22 mouse cellular contexts compared by ENCODE assay signal in genomic region chr6:47109582-47110220, GRCm38 (mm10).
A peak's percentile ranks its signal among the peaks of the same experiment; 100 is the strongest.
DNase-seq lines count a peak whose midpoint lies in the region; ATAC-seq lines count a peak whose summit lies in the region.
"Had no signal": no experiment of that assay in that cellular context is flagged by ENCODE, and none has a peak within 500 bp of the region (broad histone marks: within the 10 kb centered on the region; RNA-seq: fewer than 3 reads in every experiment).

No protein-coding gene starts in this region.

- no peaks in the 10 kb centered on the region for H3K4me1 ChIP-seq in hindbrain, embryonic 12.5 days
- H3K4me1 ChIP-seq in hindbrain, embryonic 13.5 days (replicated peaks), result no peaks in the 10 kb centered on the region
- H3K4me1 ChIP-seq: liver, embryonic 13.5 days; lung, embryonic 15.5 days; neural tube, embryonic 13.5 days had no signal

- DNase-seq in embryo, embryonic 11 days, result peak; percentile 1
- DNase-seq in embryo, embryonic 10 days (ENCODE audit: low spot score), result no peak
- DNase-seq in ZHBTc4 (ENCODE audit: low read depth, low spot score), result peak; percentile 73
- peak; percentile 25 for DNase-seq in retina, postnatal 1 day
- DNase-seq in cerebellum, adult 11 months, result no peak
- DNase-seq: adrenal gland, postnatal 10 days; cerebellum, adult 9-10 months; gastrocnemius, adult 2 months; kidney, adult 2 months; liver, embryonic 13.5 days; lung, postnatal 36 days; right cerebral cortex, adult 18-20 months; thymus, adult 18-20 months; thymus, postnatal 36 days had no signal

- H3K4me2 ChIP-seq in hindbrain, embryonic 12.5 days (replicated peaks), result no peak overlapping the region
- H3K4me2 ChIP-seq in hindbrain, embryonic 13.5 days, result no peak overlapping the region
- H3K4me2 ChIP-seq: heart, embryonic 11.5 days; liver, embryonic 13.5 days; lung, embryonic 15.5 days; neural tube, embryonic 13.5 days had no signal

- H3K4me3 ChIP-seq in hindbrain, embryonic 12.5 days, result no peak overlapping the region
- no peak overlapping the region for H3K4me3 ChIP-seq in hindbrain, embryonic 13.5 days
- H3K4me3 ChIP-seq: gastrocnemius, adult 2 months; left cerebral cortex, adult 2 months; liver, embryonic 13.5 days; lung, embryonic 15.5 days; myocyte; neural tube, embryonic 13.5 days had no signal

- 0 out of 2 replicates have a peak, but pooled peaks have one; percentile 43 for ATAC-seq in hindbrain, embryonic 12.5 days (ENCODE audit: low FRiP score)
- no peak for ATAC-seq in hindbrain, embryonic 13.5 days (ENCODE audit: low FRiP score)

- no peaks in the 10 kb centered on the region for H3K9me3 ChIP-seq in hindbrain, embryonic 12.5 days (replicated peaks)
- no peaks in the 10 kb centered on the region for H3K9me3 ChIP-seq in hindbrain, embryonic 13.5 days
- H3K9me3 ChIP-seq: liver, embryonic 13.5 days; lung, embryonic 15.5 days; neural tube, embryonic 13.5 days had no signal

- no peak overlapping the region for H3K9ac ChIP-seq in hindbrain, embryonic 12.5 days
- H3K9ac ChIP-seq in hindbrain, embryonic 13.5 days, result no peak overlapping the region
- H3K9ac ChIP-seq: liver, embryonic 13.5 days; lung, embryonic 15.5 days; neural tube, embryonic 13.5 days had no signal

- H3K27me3 ChIP-seq in hindbrain, embryonic 12.5 days, result no peaks in the 10 kb centered on the region
- H3K27me3 ChIP-seq in hindbrain, embryonic 13.5 days, result no peaks in the 10 kb centered on the region
- H3K27me3 ChIP-seq: liver, embryonic 13.5 days; lung, embryonic 15.5 days; neural tube, embryonic 13.5 days had no signal

- WGBS in hindbrain, embryonic 12.5 days, result 35% methylated on average over 6 of the region's 6 CpGs
- WGBS in hindbrain, embryonic 13.5 days, result 33% methylated on average over 6 of the region's 6 CpGs

- H3K36me3 ChIP-seq in hindbrain, embryonic 12.5 days, result no peaks in the 10 kb centered on the region
- H3K36me3 ChIP-seq in hindbrain, embryonic 13.5 days, result no peaks in the 10 kb centered on the region
- H3K36me3 ChIP-seq: liver, embryonic 13.5 days; lung, embryonic 15.5 days; neural tube, embryonic 13.5 days had no signal

- no peak overlapping the region for H3K27ac ChIP-seq in hindbrain, embryonic 12.5 days
- H3K27ac ChIP-seq in hindbrain, embryonic 13.5 days, result no peak overlapping the region
- H3K27ac ChIP-seq: gastrocnemius, adult 2 months; kidney, postnatal 0 days; left cerebral cortex, adult 2 months; liver, embryonic 13.5 days; lung, embryonic 15.5 days; neural tube, embryonic 13.5 days had no signal

Comparison
In these comparisons a context has a peak if more than half of its experiments do, and no peak if none do; other contexts are left out.
1. DNase-seq: peak in embryo, embryonic 11 days (single experiment), ZHBTc4 (single experiment) and retina, postnatal 1 day (single experiment); none in embryo, embryonic 10 days (single experiment) and cerebellum, adult 11 months (single experiment).